Mouse (Mus musculus) neural tube, embryonic 13.5 days (tissue): ENCODE data around the gene Pwwp2b. TPM values are rescaled to one million over a fixed set of nuclear protein-coding genes. Genes with fewer than 3 reads are reported as not detected.

Experiments
- ATAC-seq: fragments of 200-750 bp; cut with Nextera tagmentation; 2 replicates; pipeline ENCODE4 v1.8.0; 2017; ENCODE audit warnings: low read depth, mild to moderate bottlenecking, moderate TSS enrichment, moderate library complexity
- H3K27ac ChIP-seq: fragments of 300-500 bp; sonication (generic); replicated peaks from 2 replicates; pipeline ENCODE4 v1.5.1; 2015; ENCODE audit warnings: moderate library complexity, mild to moderate bottlenecking, inconsistent platforms
- H3K27me3 ChIP-seq: fragments of 300-500 bp; sonication (generic); 2 replicates; pipeline ENCODE4 v1.6.1; 2015; ENCODE audit warnings: mild to moderate bottlenecking, inconsistent platforms
- H3K36me3 ChIP-seq: fragments of 300-500 bp; sonication (generic); 2 replicates; pipeline ENCODE4 v1.6.1; 2015; ENCODE audit warnings: mild to moderate bottlenecking, inconsistent platforms
- H3K4me1 ChIP-seq: fragments of 300-500 bp; sonication (generic); replicated peaks from 2 replicates; pipeline ENCODE4 v1.6.1; 2015; ENCODE audit warnings: inconsistent platforms
- H3K4me2 ChIP-seq: fragments of 300-500 bp; sonication (generic); 2 replicates; pipeline ENCODE4 v1.6.1; 2015; ENCODE audit warnings: inconsistent platforms, mild to moderate bottlenecking, moderate library complexity
- H3K4me3 ChIP-seq: fragments of 300-500 bp; sonication (generic); 2 replicates; pipeline ENCODE4 v1.5.1; 2015; ENCODE audit warnings: mild to moderate bottlenecking, inconsistent platforms
- H3K9ac ChIP-seq: fragments of 300-500 bp; sonication (generic); 2 replicates; pipeline ENCODE4 v1.6.1; 2015; ENCODE audit warnings: moderate library complexity, mild to moderate bottlenecking, inconsistent platforms
- H3K9me3 ChIP-seq: fragments of 300-500 bp; sonication (generic); 2 replicates; pipeline ENCODE4 v1.6.1; 2016; ENCODE audit warnings: inconsistent platforms
- WGBS: fragments of 180-500 bp; shearing (Covaris S2); methylation state at CpG from one replicate; pipeline ENCODE4 v1.1.7; 2015; 5-methylcytosine and 5-hydroxymethylcytosine counted together
- polyA plus RNA-seq: library from polyadenylated mRNA; unstranded; fragments of >200 nt; fragmentation: Nextera tagmentation; extraction: Ambion mirVana; gene quantifications from 2 replicates; pipeline ENCODE4 v1.2.1, GENCODE M21; 2015

The Pwwp2b gene
- polyA plus RNA-seq, 1 experiment from 2014 or later: 5.5 TPM

- WGBS: 84% methylated on average over 6 of the region's 6 CpGs
- no peak for ATAC-seq
- Histone ChIP-seq H3K4me1 (0 out of 2 replicates have a peak, but pooled peaks cover under 1% of the 10 kb centered on the region), H3K27ac (no peak overlapping the region), H3K4me3 (no peak overlapping the region), H3K36me3 (no peaks in the 10 kb centered on the region), H3K9me3 (no peaks in the 10 kb centered on the region), H3K4me2 (no peak overlapping the region), H3K27me3 (0 out of 2 replicates have a peak, but pooled peaks cover 3% of the 10 kb centered on the region), H3K9ac (no peak overlapping the region)
Observed at GRCm38 (mm10) chr7:139228447-139229171, 19.7 kb upstream of the Pwwp2b start.

- H3K9me3 ChIP-seq: no peaks in the 10 kb centered on the region
- no peak overlapping the region for H3K4me3 ChIP-seq
- H3K4me1 ChIP-seq: peaks cover 11% of the 10 kb centered on the region
- no peak for ATAC-seq
- no peak overlapping the region for H3K9ac ChIP-seq
- no peak overlapping the region for H3K4me2 ChIP-seq
- 87% methylated on average over 5 of the region's 5 CpGs for WGBS
- H3K27ac ChIP-seq: no peak overlapping the region
- no peaks in the 10 kb centered on the region for H3K36me3 ChIP-seq
- 0 out of 2 replicates have a peak, but pooled peaks cover 3% of the 10 kb centered on the region for H3K27me3 ChIP-seq
Observed at GRCm38 (mm10) chr7:139229837-139230236, 18.4 kb upstream of the Pwwp2b start.

GRCm38 (mm10) chr7:139230241-139230640 is 18.0 kb upstream of the Pwwp2b start:
- Histone ChIP-seq H3K27ac (no peak overlapping the region), H3K27me3 (0 out of 2 replicates have a peak, but pooled peaks cover 3% of the 10 kb centered on the region), H3K4me1 (peaks cover 14% of the 10 kb centered on the region), H3K9ac (no peak overlapping the region), H3K4me3 (no peak overlapping the region), H3K36me3 (no peaks in the 10 kb centered on the region), H3K9me3 (no peaks in the 10 kb centered on the region), H3K4me2 (no peak overlapping the region)
- 78% methylated on average over 12 of the region's 12 CpGs for WGBS
- no peak for ATAC-seq

GRCm38 (mm10) chr7:139233714-139234113 is 14.6 kb upstream of the Pwwp2b start:
- peak; percentile 71; the same call in 1 of the 2 replicates for ATAC-seq
- Histone ChIP-seq H3K27me3 (peaks cover 6% of the 10 kb centered on the region), H3K4me1 (peaks cover 14% of the 10 kb centered on the region), H3K9ac (no peak overlapping the region), H3K9me3 (no peaks in the 10 kb centered on the region), H3K27ac (no peak overlapping the region), H3K4me3 (no peak overlapping the region), H3K36me3 (no peaks in the 10 kb centered on the region), H3K4me2 (no peak overlapping the region)
- WGBS: under 1% methylated on average over 7 of the region's 7 CpGs

- WGBS: 7% methylated on average over 18 of the region's 18 CpGs
- Histone ChIP-seq H3K36me3 (no peaks in the 10 kb centered on the region), H3K4me1 (peaks cover 14% of the 10 kb centered on the region), H3K4me2 (peak overlapping the region; percentile 29), H3K4me3 (no peak overlapping the region), H3K9ac (peak overlapping the region; percentile 19; the same call in 1 of the 2 replicates), H3K27me3 (peaks cover 6% of the 10 kb centered on the region), H3K27ac (no peak overlapping the region), H3K9me3 (no peaks in the 10 kb centered on the region)
- peak; percentile 63 for ATAC-seq
Observed at GRCm38 (mm10) chr7:139234426-139235188, 13.7 kb upstream of the Pwwp2b start.

GRCm38 (mm10) chr7:139235651-139236358 is 12.5 kb upstream of the Pwwp2b start:
- H3K27me3 ChIP-seq: peaks cover 6% of the 10 kb centered on the region
- no peak for ATAC-seq
- 84% methylated on average over 12 of the region's 12 CpGs for WGBS
- no peaks in the 10 kb centered on the region for H3K9me3 ChIP-seq
- H3K4me3 ChIP-seq: no peak overlapping the region
- no peak overlapping the region for H3K27ac ChIP-seq
- H3K9ac ChIP-seq: 0 out of 2 replicates have a peak overlapping the region, but pooled peaks have one; percentile 19
- H3K4me2 ChIP-seq: no peak overlapping the region
- H3K36me3 ChIP-seq: no peaks in the 10 kb centered on the region
- peaks cover 14% of the 10 kb centered on the region for H3K4me1 ChIP-seq

- no peak overlapping the region for H3K9ac ChIP-seq
- peaks cover 3% of the 10 kb centered on the region for H3K27me3 ChIP-seq
- H3K4me3 ChIP-seq: no peak overlapping the region
- H3K4me1 ChIP-seq: peaks cover 7% of the 10 kb centered on the region
- no peak overlapping the region for H3K4me2 ChIP-seq
- WGBS: 80% methylated on average over 3 of the region's 3 CpGs
- no peaks in the 10 kb centered on the region for H3K9me3 ChIP-seq
- ATAC-seq: no peak
- H3K36me3 ChIP-seq: no peaks in the 10 kb centered on the region
- no peak overlapping the region for H3K27ac ChIP-seq
Observed at GRCm38 (mm10) chr7:139239432-139239831, 8.8 kb upstream of the Pwwp2b start.

- Histone ChIP-seq H3K4me3 (no peak overlapping the region), H3K27ac (no peak overlapping the region), H3K9me3 (no peaks in the 10 kb centered on the region), H3K27me3 (peaks cover 42% of the 10 kb centered on the region), H3K4me1 (peaks cover 43% of the 10 kb centered on the region), H3K36me3 (no peaks in the 10 kb centered on the region), H3K4me2 (no peak overlapping the region), H3K9ac (no peak overlapping the region)
- no peak for ATAC-seq
- 75% methylated on average over 5 of the region's 5 CpGs for WGBS
Observed at GRCm38 (mm10) chr7:139246086-139246485, 2.2 kb upstream of the Pwwp2b start.

GRCm38 (mm10) chr7:139246931-139247880 is 1.1 kb upstream of the Pwwp2b start:
- H3K27ac ChIP-seq: 0 out of 2 replicates have a peak overlapping the region, but pooled peaks have one; percentile 61

GRCm38 (mm10) chr7:139248615-139249405 is 528 bp downstream of the Pwwp2b start:
- ATAC-seq: peak; percentile 7; the same call in 1 of the 2 replicates
- peak overlapping the region; percentile 61; the same call in 1 of the 2 replicates for H3K27ac ChIP-seq

More at GRCm38 (mm10) chr7:139246931-139247880, 1.1 kb upstream of the Pwwp2b start:
- Histone ChIP-seq H3K36me3 (no peaks in the 10 kb centered on the region), H3K4me1 (peaks cover 52% of the 10 kb centered on the region), H3K4me2 (peak overlapping the region; percentile 96), H3K9ac (peak overlapping the region; percentile 81), H3K9me3 (no peaks in the 10 kb centered on the region), H3K4me3 (peak overlapping the region; percentile 55), H3K27me3 (peaks cover 42% of the 10 kb centered on the region)
- WGBS: 5% methylated on average over 38 of the region's 38 CpGs
- peak; percentile 50 for ATAC-seq

More at GRCm38 (mm10) chr7:139248615-139249405, 528 bp downstream of the Pwwp2b start:
- Histone ChIP-seq H3K9me3 (no peaks in the 10 kb centered on the region), H3K4me1 (peaks cover 66% of the 10 kb centered on the region), H3K4me3 (peak overlapping the region; percentile 55), H3K9ac (peak overlapping the region; percentile 81), H3K36me3 (no peaks in the 10 kb centered on the region), H3K4me2 (peak overlapping the region; percentile 96), H3K27me3 (peaks cover 42% of the 10 kb centered on the region)
- 1% methylated on average over 45 of the region's 45 CpGs for WGBS
